Mouse (Mus musculus) CD8-positive naive resting alpha-beta T cell, adult 2 months (primary cell): ENCODE results near the gene Rnf5.
A peak's percentile ranks its signal among the peaks of the same experiment; 100 is the strongest.

Experiments used
- DNase-seq, 2 experiments: peaks; one replicate each; pipeline ENCODE4 v3.0.0; 2022; ENCODE audit warnings: low read depth in 2 of 2, low spot score in 2 of 2

The Rnf5 gene

DNA sequence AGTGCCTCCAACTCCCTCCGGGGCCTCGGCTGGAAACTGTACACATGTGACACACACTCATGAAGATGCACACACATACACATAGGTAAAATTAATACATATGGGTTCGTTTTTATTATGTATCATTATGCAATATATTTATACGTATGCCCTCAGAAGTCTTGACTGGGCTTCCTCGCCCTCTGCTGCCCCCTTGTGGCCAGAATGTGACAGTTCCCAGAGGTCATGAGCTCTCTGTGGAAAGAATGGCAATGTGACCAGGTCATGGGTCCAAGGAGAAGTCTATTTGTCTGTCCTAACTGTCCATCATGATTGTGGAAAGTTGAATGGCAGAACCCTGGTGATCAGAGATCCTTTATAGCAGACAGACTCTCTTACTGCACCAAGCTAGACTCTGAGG is 48.0 kb downstream of the Rnf5 start:
- peak; percentile 72 to 75 for DNase-seq
